Mouse (Mus musculus): ENCODE data around the gene Slc27a3.

Slc27a3 gene

DNA sequence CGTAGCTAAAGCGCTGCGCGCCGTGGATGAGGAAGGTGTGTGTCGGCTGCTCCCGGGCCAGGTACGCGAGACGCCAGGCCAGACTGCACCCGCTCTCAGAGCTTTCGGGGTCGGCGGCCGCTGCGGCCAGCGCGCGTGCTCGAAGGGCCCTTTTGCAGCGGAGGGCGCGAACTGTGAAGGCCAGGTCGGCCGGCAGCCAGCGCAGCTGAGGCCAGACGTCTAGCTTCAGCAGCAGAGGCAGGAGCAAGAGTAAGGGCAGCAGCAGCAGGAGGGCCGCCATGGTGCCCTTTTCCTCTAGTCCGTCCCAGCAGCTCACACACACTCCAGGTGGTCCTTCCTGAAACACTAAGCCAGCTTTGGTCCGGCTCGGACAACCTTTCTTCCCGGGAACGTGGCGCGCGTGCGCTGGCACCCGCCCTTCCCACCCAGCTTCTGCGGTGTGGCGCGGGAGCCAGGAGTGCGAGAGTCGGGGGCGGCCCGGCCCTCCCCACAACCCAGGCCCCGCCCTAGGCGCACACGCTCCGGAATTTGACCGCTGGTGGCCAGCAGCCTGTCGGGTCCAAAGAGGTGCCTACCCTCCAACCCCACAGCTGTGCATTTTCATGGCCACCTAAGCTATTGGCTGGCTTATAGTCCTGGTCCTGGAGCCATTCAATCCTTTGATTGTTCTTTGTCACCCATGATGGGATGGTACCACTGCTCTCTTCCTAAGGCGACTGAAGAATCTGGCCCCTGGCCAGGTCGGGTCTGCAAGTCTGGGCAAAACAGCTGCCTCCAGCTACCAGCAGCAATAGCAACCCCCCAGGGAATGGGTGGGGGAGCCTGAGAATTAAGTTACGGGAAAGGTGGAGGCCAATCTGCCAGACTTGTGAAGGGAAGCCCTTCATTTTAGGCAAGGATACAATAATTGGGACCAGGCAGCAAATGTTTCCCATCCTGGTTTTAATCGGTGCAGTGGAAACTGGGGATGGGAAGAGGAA is at the start of gene Slc27a3:
TSS of gene Slc27a3 (minus strand) at position 428 of the 980 bp plus-strand sequence.
- no peak for DNase-seq (ENCODE audit: low spot score in 2 of 2)

DNA sequence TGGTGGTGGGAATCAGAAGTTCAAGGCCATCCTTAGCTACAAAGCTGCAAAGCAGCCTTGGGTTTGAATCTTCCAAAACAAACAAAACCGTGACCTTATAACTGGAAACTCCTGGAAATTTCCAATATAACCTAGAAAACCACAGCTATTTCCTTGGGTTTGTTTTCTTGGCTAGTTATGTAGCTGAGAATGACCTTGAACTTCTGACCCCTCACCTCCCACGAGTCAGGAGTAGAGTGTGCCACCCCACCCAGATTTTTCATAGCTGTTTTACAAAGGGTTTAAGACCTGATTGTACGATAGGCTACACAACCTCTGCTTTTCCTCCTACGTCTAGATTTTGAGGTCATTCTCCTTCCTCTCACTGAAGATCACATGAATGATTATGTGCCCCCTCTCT is 47.4 kb upstream of the Slc27a3 start:
- DNase-seq (ENCODE audit: low spot score in 2 of 2): no peak

DNA sequence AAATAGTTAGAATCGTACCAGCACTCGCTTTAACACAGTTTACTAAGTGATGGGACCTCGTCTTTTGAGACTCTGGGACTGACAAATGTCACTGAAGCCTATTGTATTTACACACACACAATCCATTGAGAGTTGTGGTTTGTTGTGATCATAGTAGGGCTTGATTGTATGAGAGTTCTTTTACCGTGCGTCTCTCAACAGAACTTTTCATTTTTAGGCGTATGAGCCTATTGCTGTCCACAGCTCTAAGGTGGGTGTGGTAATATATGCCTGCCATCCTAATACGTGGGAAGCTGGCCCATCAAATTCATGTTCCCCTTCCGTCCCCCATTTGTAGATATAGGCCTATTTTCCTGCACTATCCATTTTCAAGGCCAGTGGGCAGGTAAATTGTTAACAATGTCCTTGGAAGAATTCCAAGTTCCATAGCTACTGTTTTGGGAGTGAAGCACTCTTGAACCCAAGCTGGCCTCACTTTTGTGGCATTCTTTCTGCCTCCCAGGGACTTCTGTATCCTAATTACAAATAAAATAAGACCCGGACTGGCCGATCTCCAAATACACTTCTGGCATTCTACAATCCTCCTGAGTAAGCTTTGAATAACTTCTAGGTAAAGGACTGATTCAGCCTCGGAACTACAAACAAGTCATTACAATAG is 44.5 kb upstream of the Slc27a3 start:
- DNase-seq (ENCODE audit: low spot score in 2 of 2): no peak

DNA sequence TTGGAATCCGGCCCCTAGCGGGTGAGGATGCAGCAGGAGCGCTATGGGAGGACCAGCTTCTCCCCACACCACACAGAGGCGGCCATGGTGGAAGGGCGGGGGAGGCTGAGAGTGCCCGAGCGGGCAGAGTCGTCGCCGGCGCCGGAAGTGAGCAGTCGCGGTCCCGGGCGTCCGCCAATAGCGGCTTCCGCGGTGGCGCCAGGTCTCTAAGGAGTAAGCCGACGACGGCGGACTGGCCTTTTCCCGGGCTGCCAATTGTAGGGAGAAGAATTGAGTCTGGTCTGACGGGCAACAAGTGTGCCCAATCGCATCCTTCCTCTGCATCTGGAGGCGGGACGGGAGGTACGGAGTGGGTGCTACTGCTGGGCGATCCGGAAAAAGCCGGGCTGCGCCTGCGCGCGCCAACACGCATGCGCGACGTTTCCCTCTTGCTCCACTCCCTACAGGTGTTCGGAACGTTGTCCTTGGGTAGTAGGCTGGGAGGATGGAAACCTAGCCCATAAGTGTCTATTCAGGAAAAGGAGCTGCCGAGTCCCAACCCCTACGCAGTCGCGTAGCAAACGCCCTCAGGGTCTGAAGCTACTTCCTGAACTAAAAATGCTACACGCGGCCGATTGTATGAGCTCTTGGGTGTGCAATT is 43.8 kb upstream of the Slc27a3 start, which contains the start of gene Ints3:
TSS of gene Ints3 (minus strand) at position 242 of the 640 bp plus-strand sequence.
- DNase-seq (ENCODE audit: low spot score in 2 of 2): peak; percentile 100

DNA sequence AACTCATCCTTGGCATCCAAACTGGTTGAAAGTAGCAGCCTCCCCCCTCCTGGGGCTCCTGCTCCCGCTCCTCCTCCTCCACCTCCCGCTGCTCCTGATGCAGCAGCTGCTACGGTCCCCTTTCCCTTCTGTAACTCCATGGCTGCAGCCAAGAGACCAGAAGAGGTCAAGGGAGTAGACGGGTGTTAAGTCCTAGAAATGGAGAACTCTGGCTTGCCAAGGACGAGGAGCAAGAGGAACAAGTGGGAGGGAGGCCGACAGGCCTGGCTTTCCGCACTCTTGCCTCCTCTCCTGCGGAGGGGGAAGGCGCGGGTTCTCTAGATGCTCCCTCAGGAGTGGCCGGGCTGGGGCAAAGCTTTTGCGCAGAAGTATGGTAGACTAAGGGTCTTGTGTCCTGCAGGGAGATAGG is 43.1 kb upstream of the Slc27a3 start:
- peak in 1 of 2 experiments; percentile 52 for DNase-seq (ENCODE audit: low spot score in 2 of 2)

DNA sequence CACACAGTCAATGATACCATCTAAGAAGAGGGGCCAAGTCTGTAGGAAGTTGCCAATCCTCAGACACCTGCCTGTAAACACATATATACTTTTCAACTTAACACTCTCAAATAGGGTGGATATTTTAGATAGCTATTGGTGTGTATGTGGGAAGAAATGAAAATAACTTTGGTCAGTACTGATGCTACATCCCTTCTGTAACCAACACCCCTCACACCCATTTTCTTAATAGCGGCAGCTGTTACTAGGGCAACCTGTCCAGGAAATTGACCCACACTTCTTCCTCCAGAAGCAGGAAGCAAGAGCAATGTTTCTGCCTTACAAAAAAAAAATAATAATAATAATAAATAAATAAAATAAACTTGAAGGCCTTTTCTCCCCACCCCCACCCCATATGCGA is 42.6 kb upstream of the Slc27a3 start:
- no peak for DNase-seq (ENCODE audit: low spot score in 2 of 2)

DNA sequence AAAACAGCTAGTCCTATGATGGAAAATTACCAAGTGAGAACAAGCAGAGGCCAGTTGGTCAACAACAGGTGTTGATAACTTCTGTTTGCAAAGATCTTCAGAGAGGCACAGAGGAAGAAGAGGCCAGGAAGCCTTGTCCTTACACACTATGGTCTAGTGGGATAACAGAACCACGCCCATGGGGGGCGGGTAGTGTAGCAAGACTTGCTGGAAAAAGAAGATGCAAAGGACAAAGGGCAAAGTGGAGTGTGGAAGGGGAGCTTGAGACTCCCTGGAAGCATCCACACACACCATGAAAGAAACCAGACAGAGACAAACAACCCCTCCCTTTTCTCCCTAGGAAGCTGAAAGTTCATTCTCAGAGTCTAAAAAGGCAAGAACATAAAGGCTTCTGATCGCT is 39.8 kb upstream of the Slc27a3 start:
- no peak for DNase-seq (ENCODE audit: low spot score in 2 of 2)

DNA sequence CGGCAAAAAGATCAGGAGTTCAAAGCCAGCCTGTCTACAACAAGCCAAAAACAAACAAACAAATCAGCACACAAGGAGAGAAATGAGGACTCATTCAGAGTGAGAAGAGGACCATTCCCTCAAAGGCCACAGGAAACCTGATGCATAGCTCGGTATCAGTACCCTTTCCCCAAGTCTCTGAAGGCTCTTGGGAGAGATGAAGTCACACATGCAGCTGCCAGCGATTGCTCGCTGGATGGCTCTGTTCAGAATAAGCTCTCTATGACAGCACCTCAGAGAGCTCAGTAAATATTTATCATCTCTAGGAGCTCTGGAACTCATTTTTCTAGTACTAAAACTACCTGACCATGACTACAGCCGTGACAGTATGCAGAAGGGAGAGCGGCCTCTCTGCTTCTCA is 38.4 kb upstream of the Slc27a3 start:
- no peak for DNase-seq (ENCODE audit: low spot score in 2 of 2)

DNA sequence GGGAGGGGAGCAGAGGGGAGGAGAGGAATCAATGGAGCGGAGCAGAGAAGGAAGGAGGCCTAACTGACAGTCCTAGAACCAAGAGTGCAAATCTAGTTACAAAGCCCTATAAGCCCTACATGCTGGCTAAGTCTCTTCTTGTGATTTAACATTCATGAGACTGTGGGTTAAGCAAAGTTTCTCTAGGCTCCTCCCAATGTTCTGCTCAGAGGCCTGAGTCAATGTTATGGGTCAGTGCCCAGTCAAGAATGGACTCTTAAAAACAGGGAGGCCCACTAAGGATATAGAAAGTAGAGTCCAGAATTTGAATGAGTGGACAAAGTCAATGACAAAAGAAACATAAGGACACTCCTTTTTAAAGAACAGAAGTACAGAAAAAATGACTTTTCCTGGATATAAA is 37.8 kb upstream of the Slc27a3 start:
- DNase-seq (ENCODE audit: low spot score in 2 of 2): no peak

DNA sequence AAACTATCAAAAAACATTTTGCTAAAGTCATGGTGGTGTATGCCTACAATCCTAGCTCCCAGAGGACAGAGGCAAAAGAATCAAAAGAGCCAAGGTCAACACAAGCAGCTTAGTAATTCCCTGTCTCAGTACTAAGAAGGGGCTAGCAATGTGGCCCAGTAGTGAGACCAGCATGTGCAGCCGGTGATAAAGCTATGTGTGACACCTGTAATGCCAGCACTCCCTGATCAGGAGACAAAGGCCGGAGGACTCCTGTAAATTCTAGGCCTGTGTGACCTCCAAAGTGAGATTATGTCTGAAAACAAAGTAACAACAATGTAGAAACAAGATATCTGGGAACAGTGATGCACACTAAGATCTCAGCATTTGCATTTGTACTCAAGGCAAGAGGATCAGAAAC is 35.8 kb upstream of the Slc27a3 start:
- no peak for DNase-seq (ENCODE audit: low spot score in 2 of 2)

DNA sequence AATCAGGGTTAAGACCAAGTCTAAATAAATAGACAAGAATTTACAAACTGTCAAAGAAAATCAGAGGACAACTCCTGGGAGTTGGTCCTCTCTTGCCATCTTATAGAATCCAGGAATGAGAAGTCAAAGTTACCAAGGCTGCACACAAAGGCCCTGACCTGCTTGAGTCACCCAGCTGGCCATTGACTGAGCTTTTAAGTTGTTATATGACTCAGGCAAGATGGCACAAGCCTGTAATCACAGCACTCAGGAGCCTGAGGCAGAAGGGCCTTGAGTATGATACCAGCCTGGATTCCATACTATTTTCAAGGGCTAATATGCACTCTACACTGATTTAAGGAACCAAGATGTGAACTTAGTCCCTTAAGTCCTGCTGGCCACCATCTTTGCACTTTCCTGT is 33.8 kb upstream of the Slc27a3 start:
- DNase-seq (ENCODE audit: low spot score in 2 of 2): no peak

DNA sequence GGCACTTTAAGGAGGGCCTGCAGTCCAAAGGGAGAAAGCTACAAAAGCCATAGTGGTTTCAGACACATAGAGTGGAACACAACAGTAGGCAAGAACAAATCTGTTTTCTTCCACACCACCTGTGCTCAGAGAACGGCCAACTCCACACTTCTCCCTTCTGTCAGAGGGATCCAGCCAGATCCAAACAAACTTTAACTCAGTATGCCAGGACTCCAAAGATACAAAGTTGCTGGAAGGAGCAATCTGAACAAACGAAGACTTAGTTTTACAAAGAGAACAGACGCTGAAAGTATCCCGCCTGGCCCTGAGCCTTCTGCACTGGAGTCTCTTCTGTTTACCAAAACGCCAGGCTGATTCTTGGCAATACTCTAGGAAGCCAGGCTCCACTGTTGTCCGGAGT is 31.0 kb upstream of the Slc27a3 start:
- no peak for DNase-seq (ENCODE audit: low spot score in 2 of 2)

DNA sequence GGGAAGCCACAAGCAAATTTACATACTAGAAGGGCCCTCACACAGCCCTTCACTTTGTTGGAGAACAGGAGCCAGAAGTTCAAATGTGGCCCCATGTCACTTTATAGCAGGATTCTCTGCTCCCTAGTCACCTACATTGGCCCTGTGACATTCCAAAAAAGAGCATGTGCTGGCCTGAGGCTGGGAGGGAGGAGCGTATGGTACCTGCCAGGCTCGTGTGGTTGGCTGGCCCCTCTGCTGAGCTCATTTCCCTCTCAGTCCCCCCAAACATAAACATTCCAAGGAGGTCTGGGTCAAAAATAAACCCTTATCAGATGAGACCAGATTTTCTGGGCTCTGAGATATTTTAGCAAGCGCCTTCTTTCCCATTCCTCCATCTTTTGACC is 23.3 kb upstream of the Slc27a3 start:
- DNase-seq (ENCODE audit: low spot score in 2 of 2): no peak

DNA sequence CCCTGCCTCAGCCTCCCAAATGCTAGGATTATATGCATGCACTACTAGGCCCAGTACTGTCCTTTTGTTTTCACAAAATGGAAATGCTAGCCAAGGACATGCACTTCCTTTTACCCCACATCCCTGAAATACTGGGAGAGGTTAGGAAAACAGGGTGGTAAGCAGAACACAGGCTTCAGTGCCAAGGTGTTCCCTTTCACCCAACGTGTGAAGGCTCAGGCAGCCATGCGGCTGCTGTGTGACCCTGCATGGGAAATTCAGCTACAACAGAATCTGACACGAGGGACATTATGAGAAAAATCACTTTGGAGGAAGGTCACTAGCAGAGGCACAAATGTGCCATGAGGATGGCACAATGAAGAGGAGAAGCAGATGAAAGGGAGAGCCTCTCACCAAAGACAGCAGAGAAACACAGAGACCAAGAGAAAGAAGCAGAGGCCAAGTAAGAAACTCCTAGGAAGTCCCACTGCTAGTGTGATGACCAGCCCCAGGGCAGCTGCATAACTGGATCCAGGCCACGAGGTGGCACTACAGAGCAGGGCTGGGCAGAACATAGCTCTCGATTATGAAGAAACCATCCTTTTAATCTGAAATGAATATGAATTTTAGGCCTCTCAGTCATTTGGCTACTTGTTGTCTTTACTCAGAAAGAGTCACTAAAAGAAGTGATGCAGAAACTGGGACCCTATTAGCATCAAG is 22.7 kb upstream of the Slc27a3 start:
- peak; percentile 39 to 57 for DNase-seq (ENCODE audit: low spot score in 2 of 2)

DNA sequence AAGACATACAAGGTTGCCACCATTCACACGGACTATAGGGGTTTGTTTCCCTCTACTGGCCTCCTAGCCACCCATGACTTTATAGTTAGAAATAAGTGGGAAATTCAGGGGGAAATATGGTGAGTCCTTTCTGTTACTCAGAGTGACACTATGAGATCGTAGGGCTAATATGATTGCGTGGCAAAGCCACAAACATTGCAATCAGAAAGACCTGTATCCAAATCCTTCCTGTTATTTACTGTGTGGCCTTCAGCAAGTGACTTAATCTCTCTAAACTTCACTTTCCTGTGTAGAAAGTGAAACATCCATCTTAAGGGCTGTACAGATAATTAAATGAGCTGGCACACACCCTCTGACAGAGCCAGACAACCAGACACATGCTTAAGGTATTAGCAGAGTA is 19.0 kb upstream of the Slc27a3 start:
- DNase-seq (ENCODE audit: low spot score in 2 of 2): no peak

DNA sequence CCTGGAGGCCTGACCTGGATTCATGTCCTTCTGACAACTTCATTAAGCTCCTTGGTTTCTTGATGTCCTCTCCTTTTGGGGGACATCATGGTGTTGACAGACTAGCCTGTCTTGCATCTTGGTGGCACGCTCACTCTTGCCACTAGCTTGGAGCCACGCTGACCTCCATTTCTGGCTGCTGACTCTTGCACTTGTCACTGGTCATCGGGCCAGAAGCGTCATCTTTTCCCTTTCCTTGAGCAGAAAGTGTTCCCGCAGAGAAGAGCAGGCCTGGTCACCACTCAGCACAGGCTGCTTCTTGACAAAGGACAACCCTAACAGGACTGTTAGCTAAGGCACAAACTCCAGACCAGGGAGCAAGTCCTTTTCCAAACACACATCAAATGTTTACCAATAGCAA is 16.7 kb upstream of the Slc27a3 start:
- no peak for DNase-seq (ENCODE audit: low spot score in 2 of 2)

DNA sequence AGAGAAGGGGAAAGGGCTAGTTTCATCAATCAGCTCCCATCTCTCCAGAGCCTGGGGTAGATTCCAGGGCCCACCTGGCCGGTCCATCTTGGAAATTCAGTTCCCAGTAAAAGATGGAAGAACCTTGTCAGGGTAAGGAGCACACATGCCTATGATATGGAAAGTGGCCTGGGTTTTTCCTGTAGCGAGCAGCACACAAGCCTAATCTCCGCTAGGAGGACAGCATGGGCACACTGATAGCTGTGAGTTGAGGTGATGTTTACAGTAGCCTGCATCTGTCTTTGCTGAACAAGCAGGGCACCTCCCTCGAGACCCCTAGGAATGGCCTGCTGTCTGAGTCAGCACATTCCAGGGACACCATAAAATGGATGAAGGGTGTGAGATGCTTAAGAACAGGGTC is 14.9 kb upstream of the Slc27a3 start:
- no peak for DNase-seq (ENCODE audit: low spot score in 2 of 2)

DNA sequence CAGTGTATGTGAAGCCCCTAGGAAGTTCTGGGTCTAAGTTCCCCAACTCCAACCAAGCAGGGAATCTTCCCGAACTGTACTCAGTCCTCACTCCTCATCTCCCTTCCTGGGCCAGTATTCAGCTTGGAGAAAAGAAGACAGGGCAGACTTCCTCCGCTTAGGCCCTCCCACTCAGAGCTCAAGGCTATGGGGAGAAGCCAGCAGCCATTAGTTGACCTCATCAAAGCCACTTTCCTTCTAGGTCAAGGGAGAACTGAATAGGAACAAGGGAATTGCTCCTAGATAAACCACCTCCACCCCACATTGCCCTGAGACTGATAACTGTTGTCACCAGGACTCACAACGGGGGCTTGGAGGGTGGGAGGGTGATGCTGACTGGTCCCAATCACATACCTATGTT is 14.4 kb upstream of the Slc27a3 start:
- no peak for DNase-seq (ENCODE audit: low spot score in 2 of 2)

DNA sequence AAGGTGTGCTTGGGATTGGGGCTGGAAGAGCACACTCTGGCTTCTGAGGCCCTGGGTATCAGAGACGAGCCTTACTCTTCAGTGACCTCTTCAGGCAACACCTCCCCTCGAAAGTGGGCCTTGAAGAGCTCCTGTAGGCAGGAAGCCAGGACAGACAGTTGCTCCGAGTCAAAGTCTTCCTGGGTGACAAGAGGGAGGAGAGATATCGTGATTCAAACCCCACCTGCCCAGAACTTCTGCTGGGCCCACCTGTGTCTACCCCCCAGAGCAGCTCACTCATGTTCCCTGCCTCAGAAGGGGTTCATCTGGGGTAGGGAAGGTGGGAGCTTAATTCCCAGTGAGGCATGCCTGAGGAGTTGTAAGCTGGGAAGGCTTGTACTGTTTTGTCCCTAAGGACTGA is 11.3 kb upstream of the Slc27a3 start:
- no peak for DNase-seq (ENCODE audit: low spot score in 2 of 2)

DNA sequence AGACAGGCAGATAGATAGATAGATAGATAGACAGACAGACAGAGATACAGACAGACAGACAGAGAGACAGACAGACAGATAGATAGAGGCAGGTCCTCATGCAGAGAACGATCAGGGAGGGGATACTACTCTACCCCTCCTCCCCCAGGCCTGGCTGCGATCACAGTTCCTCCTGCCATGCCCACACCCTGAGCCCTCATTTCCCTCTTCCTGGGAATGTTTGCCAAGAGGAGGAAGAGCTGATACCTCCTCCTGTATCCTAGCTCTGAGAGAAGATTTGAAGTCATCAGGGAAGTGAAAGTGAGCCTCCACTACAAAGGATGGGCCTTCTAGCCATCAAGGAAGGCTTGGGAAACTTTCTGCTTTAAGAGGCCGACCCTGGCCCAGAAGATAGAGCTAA is 5.9 kb upstream of the Slc27a3 start:
- DNase-seq (ENCODE audit: low spot score in 2 of 2): no peak

DNA sequence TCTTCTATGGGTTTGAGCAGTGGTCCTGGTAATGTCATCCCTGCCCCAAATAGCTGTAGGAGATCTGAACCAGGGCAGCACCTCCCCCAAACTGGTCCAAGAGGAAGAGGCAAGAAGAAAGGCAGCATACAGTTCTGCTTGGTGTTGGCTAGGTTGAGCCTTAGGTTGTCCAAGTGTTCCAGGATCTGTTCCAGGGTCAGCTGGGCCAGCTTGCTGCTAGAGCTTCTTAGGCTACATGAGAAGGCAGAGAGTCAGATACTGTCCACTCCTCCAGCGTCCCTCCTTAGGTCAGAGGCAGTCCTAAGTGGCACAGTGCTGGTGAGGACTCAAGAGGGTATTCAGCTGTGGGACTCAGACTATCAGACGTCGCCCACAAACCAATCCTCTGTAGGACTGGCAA is 2.9 kb upstream of the Slc27a3 start:
- DNase-seq (ENCODE audit: low spot score in 2 of 2): no peak

DNA sequence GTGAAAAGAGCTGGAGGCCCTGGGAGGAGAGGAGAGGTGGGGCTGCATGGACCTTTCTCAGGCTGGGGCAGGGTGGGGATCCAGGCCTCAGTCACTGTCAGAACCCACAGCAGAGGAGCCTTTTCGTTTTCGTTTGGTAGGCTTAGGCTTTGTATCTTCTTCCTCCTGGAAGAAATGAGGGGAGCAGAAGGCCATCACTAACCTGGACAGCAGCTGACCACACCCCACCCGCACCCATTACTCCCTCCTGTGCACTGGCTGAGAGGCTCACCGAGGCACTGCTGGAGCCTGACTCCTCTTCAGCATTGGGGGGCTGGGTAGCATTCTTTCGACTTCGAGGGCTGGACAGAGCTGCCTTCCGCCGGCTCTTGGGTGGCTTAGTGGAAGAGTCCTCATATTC is 2.2 kb upstream of the Slc27a3 start:
- DNase-seq (ENCODE audit: low spot score in 2 of 2): no peak

Data from spleen, postnatal 36 days (tissue).